Mouse (Mus musculus) limb, embryonic 13.5 days (tissue): ENCODE measurements around the gene Rex2. TPM values are rescaled to one million over a fixed set of nuclear protein-coding genes. Genes with fewer than 3 reads are reported as not detected.

Experiments
- polyA plus RNA-seq: library from polyadenylated mRNA; unstranded; fragments of >200 nt; fragmentation: Nextera tagmentation; extraction: Ambion mirVana; gene quantifications from 2 replicates; pipeline ENCODE4 v1.2.1, GENCODE M21; 2015

The Rex2 gene
- polyA plus RNA-seq, 1 experiment from 2014 or later, result not detected

Other genes starting within 250 kb of the Rex2 start
- not detected in 2 replicates for gene Gm21411, start 112.3 kb upstream of the Rex2 start, polyA plus RNA-seq
- not detected in 2 replicates for gene Zfp989, start 49.9 kb upstream of the Rex2 start, polyA plus RNA-seq
- 7.8 and 8.4 TPM in 2 replicates for gene Zfp991, start 110.2 kb downstream of the Rex2 start, polyA plus RNA-seq